Mouse (Mus musculus) myocyte (in vitro differentiated cells): ENCODE data around the gene Spata31d1b.

Experiments
- E2F4 ChIP-seq: IDR thresholded peaks from one replicate; pipeline ENCODE4 v1.6.1; 2011; ENCODE audit warnings: mild to moderate bottlenecking, control low read depth, moderate library complexity; ENCODE audit not compliant: insufficient read depth
- MAX ChIP-seq: IDR thresholded peaks from one replicate; pipeline ENCODE4 v1.6.1; 2011; ENCODE audit warnings: low read depth, mild to moderate bottlenecking, control low read depth
- MYOG ChIP-seq, 3 experiments: IDR thresholded peaks; one replicate each; pipeline ENCODE4 v1.6.1; 2011; ENCODE audit warnings: control low read depth in 2 of 3, low read depth in 2 of 3, mild to moderate bottlenecking in 2 of 3; ENCODE audit not compliant: insufficient read length in 2 of 3, control insufficient read depth in 1 of 3, insufficient read depth in 1 of 3
- POLR2A ChIP-seq: IDR thresholded peaks from one replicate; pipeline ENCODE4 v1.6.1; 2011; ENCODE audit warnings: low read depth, mild to moderate bottlenecking, control low read depth, moderate library complexity; ENCODE audit not compliant: insufficient read length
- POLR2AphosphoS2 ChIP-seq: IDR thresholded peaks from one replicate; pipeline ENCODE4 v1.6.1; 2011; ENCODE audit warnings: low read depth, control low read depth; ENCODE audit not compliant: insufficient read length
- REST ChIP-seq: IDR thresholded peaks from one replicate; pipeline ENCODE4 v1.6.1; 2011; ENCODE audit warnings: mild to moderate bottlenecking, control low read depth, moderate library complexity; ENCODE audit not compliant: insufficient read depth, insufficient read length
- TCF12 ChIP-seq: IDR thresholded peaks from one replicate; pipeline ENCODE4 v1.6.1; 2011; ENCODE audit warnings: mild to moderate bottlenecking, control low read depth; ENCODE audit not compliant: poor library complexity, insufficient read depth, severe bottlenecking
- USF1 ChIP-seq: IDR thresholded peaks from one replicate; pipeline ENCODE4 v1.6.1; 2011; ENCODE audit warnings: low read depth, mild to moderate bottlenecking, control low read depth, moderate library complexity

DNA sequence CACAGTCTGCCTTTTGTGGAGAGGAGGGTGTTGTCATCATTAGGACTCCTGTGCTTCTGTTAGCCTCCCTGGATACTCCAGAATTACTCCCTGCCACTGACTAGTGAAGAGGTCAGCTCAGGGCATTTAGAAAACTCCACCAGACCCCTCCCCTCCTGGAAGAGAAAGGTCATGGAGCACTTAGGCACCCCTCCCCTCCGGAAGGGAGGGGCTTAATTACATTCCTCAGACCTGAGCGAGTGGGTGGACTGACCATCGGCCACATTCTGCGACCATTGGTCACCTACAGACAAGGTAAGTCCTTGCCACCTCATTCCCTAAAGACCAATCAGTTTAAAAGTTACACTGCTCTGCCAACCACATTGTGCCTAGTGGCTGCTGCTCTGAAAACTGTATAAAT, 32.8 kb upstream of the Spata31d1b start:
- TF ChIP-seq POLR2A (no peak), TCF12 (no peak), POLR2AphosphoS2 (no peak), USF1 (no peak), MYOG (IDR thresholded peaks at IDR 0.05; ENCODE audit: control insufficient read depth in 1 of 3, insufficient read depth in 1 of 3, insufficient read length in 2 of 3, low read depth in 2 of 3) (no peak), MAX (no peak), REST (no peak), E2F4 (no peak)
